Mouse (Mus musculus): Measurements from ENCODE around the gene Srm.
A peak's percentile ranks its signal among the peaks of the same experiment; 100 is the strongest.

The Srm gene

GRCm38 (mm10) chr4:148633395-148634061 lies 42.2 kb downstream of the Srm start:
- DNase-seq (ENCODE audit: low spot score), result no peak

GRCm38 (mm10) chr4:148635309-148635708 lies 44.0 kb downstream of the Srm start:
- DNase-seq (ENCODE audit: low spot score), result no peak

- no peak for DNase-seq (ENCODE audit: low spot score)
Measured at GRCm38 (mm10) chr4:148638302-148638701, 47.0 kb downstream of the Srm start.

- DNase-seq (ENCODE audit: low spot score), result no peak
Measured at GRCm38 (mm10) chr4:148639455-148639854, 48.2 kb downstream of the Srm start.

GRCm38 (mm10) chr4:148641121-148641520 lies 49.8 kb downstream of the Srm start:
- no peak for DNase-seq (ENCODE audit: low spot score)

- no peak for DNase-seq (ENCODE audit: low spot score)
Measured at GRCm38 (mm10) chr4:148643291-148644156, 52.2 kb downstream of the Srm start, which contains the start of gene Gm572. Gene Gm572 (plus strand): TSS chr4:148643317.

GRCm38 (mm10) chr4:148644157-148644511 lies 52.8 kb downstream of the Srm start:
- DNase-seq (ENCODE audit: low spot score), result peak; percentile 57

Data from ovary, postnatal 36 days (tissue).